Mouse (Mus musculus): ENCODE measurements around the gene Ldlrap1.
"Not testable (repeated sequence)": the region's sequence is repeated elsewhere in the genome, so short reads cannot be mapped to it uniquely, and the experiment has no call there.

The Ldlrap1 gene

GRCm38 (mm10) chr4:134767426-134768225 lies at the start of gene Ldlrap1:
TSS of gene Ldlrap1 (minus strand) at chr4:134768024.
- peak; percentile 75 for DNase-seq

GRCm38 (mm10) chr4:134814229-134814571 lies 46.4 kb upstream of the Ldlrap1 start:
- DNase-seq: no peak

- no peak for DNase-seq
Measured at GRCm38 (mm10) chr4:134813406-134814228, 45.8 kb upstream of the Ldlrap1 start.

GRCm38 (mm10) chr4:134804765-134805164 lies 36.9 kb upstream of the Ldlrap1 start:
- peak; percentile 63 for DNase-seq

GRCm38 (mm10) chr4:134802765-134803164 lies 34.9 kb upstream of the Ldlrap1 start:
- no peak for DNase-seq

- DNase-seq: no peak
Measured at GRCm38 (mm10) chr4:134802155-134802554, 34.3 kb upstream of the Ldlrap1 start.

GRCm38 (mm10) chr4:134800693-134801092 lies 32.9 kb upstream of the Ldlrap1 start:
- no peak for DNase-seq

GRCm38 (mm10) chr4:134800098-134800497 lies 32.3 kb upstream of the Ldlrap1 start:
- DNase-seq: no peak

- peak; percentile 67 for DNase-seq
Measured at GRCm38 (mm10) chr4:134799272-134799671, 31.4 kb upstream of the Ldlrap1 start.

- DNase-seq: no peak
Measured at GRCm38 (mm10) chr4:134798861-134799260, 31.0 kb upstream of the Ldlrap1 start.

GRCm38 (mm10) chr4:134797621-134798020 lies 29.8 kb upstream of the Ldlrap1 start:
- no peak for DNase-seq

GRCm38 (mm10) chr4:134796581-134797361 lies 28.9 kb upstream of the Ldlrap1 start:
- DNase-seq: peak; percentile 59

- no peak for DNase-seq
Measured at GRCm38 (mm10) chr4:134795819-134796485, 28.1 kb upstream of the Ldlrap1 start.

GRCm38 (mm10) chr4:134794959-134795358 lies 27.1 kb upstream of the Ldlrap1 start:
- DNase-seq: not testable (repeated sequence)

GRCm38 (mm10) chr4:134793213-134793956 lies 25.6 kb upstream of the Ldlrap1 start:
- peak; percentile 60 for DNase-seq

GRCm38 (mm10) chr4:134791731-134792130 lies 23.9 kb upstream of the Ldlrap1 start:
- no peak for DNase-seq

GRCm38 (mm10) chr4:134786946-134787345 lies 19.1 kb upstream of the Ldlrap1 start:
- DNase-seq: no peak

- no peak for DNase-seq
Measured at GRCm38 (mm10) chr4:134784701-134785100, 16.9 kb upstream of the Ldlrap1 start.

- DNase-seq: no peak
Measured at GRCm38 (mm10) chr4:134779136-134779934, 11.5 kb upstream of the Ldlrap1 start.

- DNase-seq: no peak
Measured at GRCm38 (mm10) chr4:134776246-134776645, 8.4 kb upstream of the Ldlrap1 start.

All from cerebellum, adult 8-10 months (tissue).